Mouse (Mus musculus): ENCODE measurements around the gene Acad11. TPM values are rescaled to one million over a fixed set of nuclear protein-coding genes. Genes with fewer than 3 reads are reported as not detected.
A peak's percentile ranks its signal among the peaks of the same experiment; 100 is the strongest.

Acad11 gene
- polyA plus RNA-seq, 1 experiment from 2014 or later = 19.0 TPM

DNA sequence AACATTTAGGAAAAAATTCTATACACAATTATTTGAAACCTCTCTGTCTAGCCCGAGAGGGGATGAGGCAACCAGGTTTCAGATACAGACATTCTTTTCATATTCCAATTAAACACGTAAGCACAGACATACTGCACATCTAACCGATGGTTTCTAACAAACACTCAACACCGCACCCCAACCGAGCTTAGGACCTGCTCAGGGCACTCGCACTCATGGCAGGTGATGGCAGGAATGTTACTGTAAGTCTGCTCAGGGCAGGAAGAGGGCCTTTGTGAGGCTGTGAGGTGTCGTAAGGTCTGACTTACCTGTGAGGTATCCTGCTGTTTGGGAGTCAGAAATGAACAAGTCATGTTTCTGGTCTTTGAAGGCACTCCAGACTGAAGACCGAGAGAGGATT, 93.3 kb downstream of the Acad11 start:
- 95% methylated on average over 8 of the region's 8 CpGs for WGBS
- Histone ChIP-seq H3K27me3 (ENCODE audit: insufficient read depth, low read length) (no peaks in the 10 kb centered on the region), H3K4me1 (ENCODE audit: insufficient read depth, low read length) (no peaks in the 10 kb centered on the region), H3K9ac (replicated peaks; ENCODE audit: low read length) (no peak overlapping the region), H3K9me3 (ENCODE audit: low read length) (no peaks in the 10 kb centered on the region), H3K4me3 (ENCODE audit: low read length) (no peak overlapping the region), H3K27ac (ENCODE audit: low read length) (no peak overlapping the region), H3K4me2 (replicated peaks; ENCODE audit: low read depth, low read length) (no peak overlapping the region), H3K36me3 (ENCODE audit: insufficient read depth, low read length) (peaks cover 78% of the 10 kb centered on the region)
- no peak for ATAC-seq (ENCODE audit: low FRiP score, low TSS enrichment)

DNA sequence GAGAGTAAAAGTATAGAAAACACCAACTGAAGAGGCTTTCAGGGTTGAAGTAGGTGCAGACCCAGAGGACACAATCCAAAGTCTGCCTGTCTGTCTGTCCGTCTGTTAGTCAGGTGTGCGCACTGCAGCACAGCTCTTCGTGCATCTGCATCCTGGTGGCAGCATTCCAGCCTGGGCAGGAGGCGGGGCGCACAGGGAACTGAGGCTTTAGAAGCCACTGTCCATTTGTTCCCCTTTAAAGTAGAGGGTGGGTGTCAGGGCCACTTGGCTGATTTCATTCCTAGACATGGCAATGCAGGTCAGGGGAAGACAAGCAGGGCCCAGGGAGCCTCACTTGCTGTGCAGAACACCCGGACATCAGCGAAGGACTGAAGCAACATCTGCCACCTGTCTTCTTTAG, 94.1 kb downstream of the Acad11 start:
- Histone ChIP-seq H3K4me2 (replicated peaks; ENCODE audit: low read depth, low read length) (no peak overlapping the region), H3K27ac (ENCODE audit: low read length) (no peak overlapping the region), H3K9me3 (ENCODE audit: low read length) (no peaks in the 10 kb centered on the region), H3K4me1 (ENCODE audit: insufficient read depth, low read length) (no peaks in the 10 kb centered on the region), H3K9ac (replicated peaks; ENCODE audit: low read length) (no peak overlapping the region), H3K36me3 (ENCODE audit: insufficient read depth, low read length) (peaks cover 80% of the 10 kb centered on the region), H3K27me3 (ENCODE audit: insufficient read depth, low read length) (no peaks in the 10 kb centered on the region), H3K4me3 (ENCODE audit: low read length) (no peak overlapping the region)
- ATAC-seq (ENCODE audit: low FRiP score, low TSS enrichment) = no peak
- WGBS = 91% methylated on average over 7 of the region's 7 CpGs

DNA sequence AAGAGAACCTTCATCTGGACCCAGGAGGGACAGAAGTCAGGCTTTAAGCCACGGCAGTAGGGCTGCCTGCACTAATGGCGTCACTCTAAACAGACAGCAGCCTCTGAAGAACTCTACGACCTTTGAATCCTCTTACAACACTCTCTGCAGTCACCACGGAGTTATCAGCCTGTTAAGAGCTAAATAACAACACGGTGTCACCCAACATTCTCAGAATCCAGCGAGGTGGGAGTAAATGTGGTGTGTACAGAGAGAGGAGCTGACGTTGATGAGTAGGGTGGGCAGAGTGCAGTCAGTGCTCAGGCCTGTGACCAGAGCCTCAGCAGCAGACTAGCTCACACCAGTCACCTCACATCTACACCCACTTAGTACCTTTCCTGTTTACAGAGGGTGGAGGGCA, 97.9 kb downstream of the Acad11 start:
- Histone ChIP-seq H3K4me1 (ENCODE audit: insufficient read depth, low read length) (no peaks in the 10 kb centered on the region), H3K4me3 (ENCODE audit: low read length) (no peak overlapping the region), H3K27ac (ENCODE audit: low read length) (no peak overlapping the region), H3K36me3 (ENCODE audit: insufficient read depth, low read length) (peaks cover 79% of the 10 kb centered on the region), H3K4me2 (replicated peaks; ENCODE audit: low read depth, low read length) (no peak overlapping the region), H3K27me3 (ENCODE audit: insufficient read depth, low read length) (no peaks in the 10 kb centered on the region), H3K9me3 (ENCODE audit: low read length) (no peaks in the 10 kb centered on the region), H3K9ac (replicated peaks; ENCODE audit: low read length) (no peak overlapping the region)
- ATAC-seq (ENCODE audit: low FRiP score, low TSS enrichment) = no peak
- 75% methylated on average over 7 of the region's 7 CpGs for WGBS

DNA sequence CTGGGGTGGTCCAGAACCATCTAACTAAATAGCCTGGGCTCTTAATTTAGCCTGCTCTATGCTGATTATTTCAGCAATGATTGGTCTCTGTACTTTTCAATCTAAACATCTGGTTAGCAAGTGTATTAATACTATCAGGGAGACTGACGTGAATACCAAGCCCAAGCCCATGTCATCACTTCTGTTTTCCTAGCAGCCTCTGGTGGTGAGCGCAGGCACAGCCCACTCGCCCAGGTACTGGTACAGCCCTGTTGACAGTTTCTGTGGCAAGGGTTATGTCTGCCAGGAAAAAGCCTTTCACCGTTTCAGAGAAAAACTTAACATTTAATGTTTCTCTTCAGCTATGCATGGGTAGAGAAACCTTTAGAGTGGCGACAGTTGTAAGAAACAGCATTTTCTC, 101.0 kb downstream of the Acad11 start:
- Histone ChIP-seq H3K4me2 (replicated peaks; ENCODE audit: low read depth, low read length) (no peak overlapping the region), H3K27ac (ENCODE audit: low read length) (no peak overlapping the region), H3K4me3 (ENCODE audit: low read length) (no peak overlapping the region), H3K9me3 (ENCODE audit: low read length) (no peaks in the 10 kb centered on the region), H3K27me3 (ENCODE audit: insufficient read depth, low read length) (no peaks in the 10 kb centered on the region), H3K4me1 (ENCODE audit: insufficient read depth, low read length) (no peaks in the 10 kb centered on the region), H3K36me3 (ENCODE audit: insufficient read depth, low read length) (peaks cover 76% of the 10 kb centered on the region), H3K9ac (replicated peaks; ENCODE audit: low read length) (no peak overlapping the region)
- ATAC-seq (ENCODE audit: low FRiP score, low TSS enrichment) = no peak
- WGBS = 86% methylated on average over 5 of the region's 5 CpGs

DNA sequence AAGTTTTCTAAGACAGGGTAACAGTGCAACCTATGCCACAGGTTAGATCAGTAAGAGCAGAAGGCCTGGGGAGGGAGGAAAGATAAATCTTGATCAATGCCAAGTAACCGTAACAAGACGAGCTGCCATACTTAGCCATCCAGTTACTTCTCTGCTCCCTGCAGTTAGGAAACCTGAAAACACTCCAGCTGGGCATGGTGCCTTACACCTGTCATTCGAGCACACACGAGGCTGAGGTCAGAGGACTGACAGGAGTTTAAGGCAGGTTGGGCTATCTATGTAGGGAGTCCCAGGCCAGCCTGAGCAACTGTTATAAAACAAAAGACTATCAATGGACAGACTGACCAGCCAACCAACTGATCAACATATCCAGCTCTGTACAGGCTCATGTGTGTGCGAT, 102.7 kb downstream of the Acad11 start:
- peaks cover 69% of the 10 kb centered on the region for H3K36me3 ChIP-seq (ENCODE audit: insufficient read depth, low read length)
- no peaks in the 10 kb centered on the region for H3K4me1 ChIP-seq (ENCODE audit: insufficient read depth, low read length)
- H3K27ac ChIP-seq (ENCODE audit: low read length) = no peak overlapping the region
- ATAC-seq (ENCODE audit: low FRiP score, low TSS enrichment) = no peak
- no peaks in the 10 kb centered on the region for H3K9me3 ChIP-seq (ENCODE audit: low read length)
- H3K4me2 ChIP-seq (replicated peaks; ENCODE audit: low read depth, low read length) = no peak overlapping the region
- 85% methylated on average over 5 of the region's 5 CpGs for WGBS
- H3K4me3 ChIP-seq (ENCODE audit: low read length) = no peak overlapping the region
- H3K9ac ChIP-seq (replicated peaks; ENCODE audit: low read length) = no peak overlapping the region
- H3K27me3 ChIP-seq (ENCODE audit: insufficient read depth, low read length) = no peaks in the 10 kb centered on the region

DNA sequence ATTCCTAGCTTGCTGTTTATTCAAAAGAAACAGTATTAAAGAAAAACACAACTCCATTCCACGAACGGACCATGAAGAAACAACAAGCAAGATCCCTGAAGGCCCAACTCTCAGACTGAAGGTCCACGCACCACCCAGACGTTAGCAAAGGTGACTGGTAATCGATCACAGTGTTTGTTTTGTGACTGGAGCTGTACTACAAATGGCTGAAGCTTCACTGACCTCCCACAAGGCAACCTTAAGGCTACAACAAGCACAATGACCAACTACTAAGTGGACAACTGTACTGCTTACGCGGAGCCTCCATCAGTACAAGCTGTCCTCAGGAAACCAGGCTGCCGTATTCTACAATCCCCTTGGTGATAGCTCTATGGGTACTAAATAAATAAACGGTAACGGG, 106.8 kb downstream of the Acad11 start:
- H3K9ac ChIP-seq (replicated peaks; ENCODE audit: low read length) = no peak overlapping the region
- no peaks in the 10 kb centered on the region for H3K9me3 ChIP-seq (ENCODE audit: low read length)
- peaks cover 50% of the 10 kb centered on the region for H3K36me3 ChIP-seq (ENCODE audit: insufficient read depth, low read length)
- WGBS = 93% methylated on average over 10 of the region's 10 CpGs
- no peak overlapping the region for H3K27ac ChIP-seq (ENCODE audit: low read length)
- no peak overlapping the region for H3K4me2 ChIP-seq (replicated peaks; ENCODE audit: low read depth, low read length)
- no peaks in the 10 kb centered on the region for H3K27me3 ChIP-seq (ENCODE audit: insufficient read depth, low read length)
- H3K4me3 ChIP-seq (ENCODE audit: low read length) = no peak overlapping the region
- H3K4me1 ChIP-seq (ENCODE audit: insufficient read depth, low read length) = no peaks in the 10 kb centered on the region
- ATAC-seq (ENCODE audit: low FRiP score, low TSS enrichment) = no peak

DNA sequence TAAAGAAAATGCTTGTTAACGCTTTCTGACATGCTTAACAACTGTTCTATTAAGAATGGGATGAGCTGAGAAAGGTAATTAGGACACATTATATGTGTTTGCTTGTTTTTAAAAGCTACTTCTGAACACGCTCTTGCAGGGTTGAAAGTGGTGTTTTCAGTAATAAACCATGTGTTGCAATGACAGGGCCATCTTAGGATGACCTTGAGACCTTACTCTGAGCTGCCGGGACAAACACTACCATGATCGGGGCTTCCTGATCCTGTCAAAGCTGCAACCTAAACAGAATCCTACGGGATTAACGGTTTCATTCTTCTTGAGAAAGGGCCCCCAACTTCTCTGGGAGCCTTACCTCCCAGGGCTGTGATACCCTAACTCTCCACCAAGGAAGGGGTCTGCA, 108.5 kb downstream of the Acad11 start:
- Histone ChIP-seq H3K36me3 (ENCODE audit: insufficient read depth, low read length) (peaks cover 54% of the 10 kb centered on the region), H3K27ac (ENCODE audit: low read length) (peak overlapping the region; percentile 70), H3K4me1 (ENCODE audit: insufficient read depth, low read length) (no peaks in the 10 kb centered on the region), H3K9me3 (ENCODE audit: low read length) (no peaks in the 10 kb centered on the region), H3K4me2 (replicated peaks; ENCODE audit: low read depth, low read length) (no peak overlapping the region), H3K27me3 (ENCODE audit: insufficient read depth, low read length) (no peaks in the 10 kb centered on the region), H3K9ac (replicated peaks; ENCODE audit: low read length) (no peak overlapping the region), H3K4me3 (ENCODE audit: low read length) (no peak overlapping the region)
- WGBS = 75% methylated on average over 6 of the region's 6 CpGs
- no peak for ATAC-seq (ENCODE audit: low FRiP score, low TSS enrichment)

DNA sequence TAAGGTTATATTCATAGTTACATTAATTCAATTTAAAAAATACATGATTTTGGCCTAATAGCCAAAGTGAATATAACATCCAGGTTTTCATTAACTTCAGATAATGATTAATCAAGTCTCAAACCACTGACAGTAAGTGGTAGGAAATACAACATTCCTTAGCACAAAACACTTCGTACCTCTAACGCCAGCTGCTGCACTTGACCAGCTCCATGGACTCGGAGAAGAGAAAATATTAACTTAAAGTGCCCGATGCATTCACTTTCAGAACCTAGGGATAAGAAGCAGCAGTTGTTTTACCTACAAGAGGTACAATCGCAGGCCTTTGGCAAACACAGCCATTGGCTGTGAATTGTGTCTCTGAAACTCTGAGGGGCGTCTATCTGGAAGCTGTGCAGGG, 109.2 kb downstream of the Acad11 start:
- peaks cover 53% of the 10 kb centered on the region for H3K36me3 ChIP-seq (ENCODE audit: insufficient read depth, low read length)
- no peaks in the 10 kb centered on the region for H3K27me3 ChIP-seq (ENCODE audit: insufficient read depth, low read length)
- H3K9me3 ChIP-seq (ENCODE audit: low read length) = no peaks in the 10 kb centered on the region
- no peak overlapping the region for H3K4me2 ChIP-seq (replicated peaks; ENCODE audit: low read depth, low read length)
- no peak overlapping the region for H3K4me3 ChIP-seq (ENCODE audit: low read length)
- ATAC-seq (ENCODE audit: low FRiP score, low TSS enrichment) = peak; percentile 59
- WGBS = 72% methylated on average over 6 of the region's 6 CpGs
- H3K27ac ChIP-seq (ENCODE audit: low read length) = peak overlapping the region; percentile 70
- no peak overlapping the region for H3K9ac ChIP-seq (replicated peaks; ENCODE audit: low read length)
- H3K4me1 ChIP-seq (ENCODE audit: insufficient read depth, low read length) = no peaks in the 10 kb centered on the region

Other genes with a start within 250 kb of the Acad11 start
- 4.3 and 6.2 TPM in 2 replicates for gene Nphp3, start 60.8 kb upstream of the Acad11 start, polyA plus RNA-seq (2015; fragmentation: Nextera tagmentation; extraction: Ambion mirVana)
- not detected in 2 replicates for gene Gm28305, start 22.7 kb upstream of the Acad11 start, polyA plus RNA-seq (2015; fragmentation: Nextera tagmentation; extraction: Ambion mirVana)
- 46.2 and 48.9 TPM in 2 replicates for gene Uba5, start 243 bp upstream of the Acad11 start, polyA plus RNA-seq (2015; fragmentation: Nextera tagmentation; extraction: Ambion mirVana)
- 1.9 and 2.0 TPM in 2 replicates for gene Ackr4, start 63.6 kb downstream of the Acad11 start, polyA plus RNA-seq (2015; fragmentation: Nextera tagmentation; extraction: Ambion mirVana)
- gene Dnajc13, start 199.6 kb downstream of the Acad11 start, polyA plus RNA-seq (2015; fragmentation: Nextera tagmentation; extraction: Ambion mirVana) = 23.4 and 25.7 TPM in 2 replicates